Mouse (Mus musculus) liver, adult 10 weeks (tissue): ENCODE data around the gene Tfap2d. TPM values are rescaled to one million over a fixed set of nuclear protein-coding genes. Genes with fewer than 3 reads are reported as not detected.

ENCODE experiments used
- polyA plus RNA-seq: library from polyadenylated mRNA; stranded (reverse); fragments of 350-450 nt; fragmentation: Illumina TruSeq; extraction: RNeasy Lipid Tissue Mini Kit (QIAGEN cat#74804); gene quantifications from one replicate; pipeline ENCODE4 v1.2.3, GENCODE M21; 2014; ENCODE audit warnings: low read depth, low replicate concordance

Gene Tfap2d
- not detected for polyA plus RNA-seq

DNA sequence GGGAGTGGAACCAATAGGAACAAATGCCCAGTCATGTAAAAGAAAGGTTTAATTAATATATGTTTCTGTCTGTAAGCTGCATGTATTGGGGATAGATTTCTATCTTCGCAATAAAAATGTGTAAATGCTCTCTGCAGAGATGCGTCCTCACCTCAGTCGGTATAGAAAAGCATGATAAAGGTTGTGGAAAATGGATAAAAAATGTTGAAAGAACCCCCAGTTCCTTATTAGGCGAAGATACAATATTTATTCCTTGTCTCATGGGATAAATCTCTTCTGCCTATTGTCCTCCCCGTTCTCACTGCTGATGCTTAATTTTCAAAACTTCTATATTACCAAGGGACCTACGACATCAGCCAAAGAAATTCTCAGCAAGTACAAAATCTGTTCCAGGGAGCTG, at the start of gene Tfap2d:
Gene Tfap2d (plus strand): TSS at position 392 of the 400 bp plus-strand sequence.

DNA sequence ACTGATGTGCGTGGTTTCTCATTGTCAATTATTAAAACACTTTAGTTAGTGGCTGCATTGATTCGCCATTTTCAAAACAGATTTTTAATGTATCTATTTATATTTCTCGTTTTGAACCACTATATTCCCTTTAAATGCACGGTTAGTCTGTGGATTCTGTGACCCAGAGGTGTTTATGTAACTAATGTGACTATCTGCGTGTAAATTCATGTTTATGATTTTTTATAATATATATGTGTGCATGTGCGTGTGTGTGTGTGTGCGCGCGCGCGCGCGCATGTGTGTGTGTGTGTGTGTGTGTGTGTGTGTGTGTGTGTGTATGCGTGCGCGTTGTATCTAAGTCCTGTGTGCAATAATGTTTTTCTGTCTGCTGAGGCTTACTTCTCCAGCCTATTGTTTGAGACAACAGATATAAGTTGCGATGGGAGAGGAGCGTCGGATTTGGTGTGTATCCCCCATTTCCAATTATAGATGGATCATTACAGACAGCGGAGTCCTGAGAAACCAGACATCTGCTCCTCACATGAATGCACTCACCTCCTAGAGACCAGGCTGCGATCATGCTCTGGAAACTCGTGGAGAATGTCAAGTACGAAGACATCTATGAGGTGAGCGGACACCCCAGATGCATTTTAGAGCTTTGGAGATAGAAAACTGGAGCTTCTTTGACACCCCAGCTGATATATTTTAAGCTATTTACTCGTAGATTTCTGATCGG, 106.0 kb downstream of the Tfap2d start, which contains the start of gene Tfap2b:
Gene Tfap2b (plus strand): TSS at position 274 of the 718 bp plus-strand sequence.

Other genes starting within 250 kb of the Tfap2d start
- not detected for gene Tfap2b, start 105.9 kb downstream of the Tfap2d start, polyA plus RNA-seq